Mouse (Mus musculus): ENCODE data around the gene Efnb1. TPM values are rescaled to one million over a fixed set of nuclear protein-coding genes. Genes with fewer than 3 reads are reported as not detected.
A peak's percentile ranks its signal among the peaks of the same experiment; 100 is the strongest.
"Not testable (repeated sequence)": the region's sequence is repeated elsewhere in the genome, so short reads cannot be mapped to it uniquely, and the experiment has no call there.

Gene Efnb1
- polyA plus RNA-seq (2015; fragmentation: Nextera tagmentation; extraction: Ambion mirVana), result 28.9 and 29.5 TPM in 2 replicates

DNA sequence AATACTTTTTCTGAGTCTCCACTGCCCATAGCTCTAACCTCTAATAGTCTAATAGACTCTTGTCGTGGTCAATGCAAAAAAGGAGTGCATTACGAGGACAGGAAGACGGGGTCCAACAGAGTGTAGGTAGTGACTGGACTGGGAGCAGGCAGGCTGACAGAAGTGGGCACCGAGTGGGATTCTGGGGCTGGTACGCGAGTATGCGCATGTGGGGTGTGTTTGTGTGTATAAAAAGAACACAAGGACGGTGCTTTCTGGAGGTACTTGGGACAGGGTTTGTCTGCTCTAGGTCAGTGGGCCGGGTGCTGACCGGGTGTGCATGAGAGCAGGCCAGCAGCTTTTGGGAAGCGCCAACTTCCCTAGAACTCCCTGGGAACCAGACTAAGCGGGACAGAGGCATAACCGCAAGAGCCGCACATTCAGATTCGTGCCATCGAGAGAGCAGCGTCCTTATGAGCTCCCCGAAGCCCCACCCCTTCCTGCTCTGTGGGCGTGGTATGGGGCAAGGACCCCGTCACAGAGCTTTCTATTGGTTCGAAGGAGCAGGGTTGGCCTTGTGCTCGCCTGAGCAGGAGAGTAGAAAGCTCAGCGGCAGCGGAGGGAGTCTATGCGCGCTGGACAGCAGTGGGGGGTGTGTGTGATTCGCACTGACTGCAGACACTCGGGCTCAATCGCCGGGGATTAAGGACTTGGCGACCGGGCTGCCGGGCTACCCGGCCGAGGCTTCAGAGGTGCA lies at the start of gene Efnb1:
Gene Efnb1, plus strand, starts transcription at position 608 of the 736 bp plus-strand sequence.
- 33% methylated on average over 35 of the region's 35 CpGs for WGBS
- Histone ChIP-seq H3K27ac (replicated peaks) (peak within 1 kb of the TSS; percentile 74), H3K27me3 (0 out of 2 replicates have a peak, but pooled peaks cover 2% of the 10 kb centered on the region), H3K4me1 (replicated peaks) (peaks cover 20% of the 10 kb centered on the region), H3K4me3 (peak within 1 kb of the TSS; percentile 67), H3K9ac (peak within 1 kb of the TSS; percentile 69), H3K36me3 (no peaks in the 10 kb centered on the region), H3K4me2 (peak within 1 kb of the TSS; percentile 74), H3K9me3 (no peaks in the 10 kb centered on the region)
- ATAC-seq (ENCODE audit: low FRiP score, low read depth), result peak; percentile 95

DNA sequence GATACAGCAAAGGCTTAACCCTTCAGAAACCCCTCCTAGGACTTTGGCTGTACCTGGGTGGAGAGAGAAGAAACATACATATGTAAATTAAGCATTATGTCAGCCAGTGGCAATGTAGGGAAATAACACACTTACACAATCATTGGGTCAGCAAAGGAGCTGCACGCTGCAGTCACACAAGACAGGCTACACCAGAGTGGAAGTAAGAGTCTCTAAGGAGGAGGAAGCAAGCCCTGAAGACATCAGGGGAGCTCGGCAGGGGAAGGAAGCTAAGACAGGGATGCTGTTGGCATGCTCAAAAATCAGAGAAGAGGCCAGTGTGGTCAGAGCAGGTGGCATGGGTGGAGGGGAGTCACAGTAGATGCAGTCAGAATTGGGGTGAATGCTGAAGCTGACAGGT lies 43.2 kb upstream of the Efnb1 start:
- Histone ChIP-seq H3K4me3 (no peak overlapping the region), H3K36me3 (no peaks in the 10 kb centered on the region), H3K27me3 (0 out of 2 replicates have a peak, but pooled peaks cover 2% of the 10 kb centered on the region), H3K4me1 (replicated peaks) (no peaks in the 10 kb centered on the region), H3K9me3 (no peaks in the 10 kb centered on the region), H3K9ac (no peak overlapping the region), H3K4me2 (no peak overlapping the region), H3K27ac (replicated peaks) (no peak overlapping the region)
- ATAC-seq (ENCODE audit: low FRiP score, low read depth), result no peak
- 71% methylated on average over 2 of the region's 2 CpGs for WGBS

DNA sequence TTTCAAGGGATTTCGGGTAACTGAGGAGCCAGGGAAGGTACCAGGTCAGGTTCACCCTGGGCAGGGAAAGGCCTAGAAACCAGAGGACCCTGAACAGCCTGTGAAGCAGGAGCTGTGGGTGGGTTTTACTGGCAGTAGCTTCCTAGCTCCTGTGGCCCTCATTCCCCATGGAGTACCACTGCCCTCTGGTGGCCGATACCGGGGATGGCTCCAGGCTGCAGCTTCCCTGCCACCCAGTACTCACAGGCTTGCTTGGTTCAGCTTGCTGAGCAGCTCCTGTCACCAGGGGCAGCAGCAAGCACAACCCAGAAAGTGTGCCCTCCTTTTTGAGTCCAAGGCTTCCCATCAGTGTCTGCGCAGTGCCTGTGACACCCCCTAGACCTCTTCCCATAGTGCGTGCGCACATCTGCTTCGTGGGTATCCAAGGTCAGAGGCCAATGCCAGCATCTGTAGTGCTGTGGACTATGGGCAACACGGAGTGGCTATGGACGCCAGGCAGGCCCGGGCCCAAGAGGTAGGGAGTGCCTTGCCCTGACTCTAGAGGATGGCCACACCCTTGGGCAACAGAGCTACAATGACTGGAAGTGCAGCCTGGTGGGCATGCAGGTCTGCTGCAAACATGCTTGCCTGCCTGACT lies 24.7 kb upstream of the Efnb1 start:
- not testable (repeated sequence) for H3K4me2 ChIP-seq; H3K27me3 ChIP-seq; H3K36me3 ChIP-seq; H3K4me1 ChIP-seq (replicated peaks); H3K4me3 ChIP-seq; H3K9ac ChIP-seq; H3K27ac ChIP-seq (replicated peaks); H3K9me3 ChIP-seq
- ATAC-seq (ENCODE audit: low FRiP score, low read depth), result peak; percentile 27; the same call in 1 of the 2 replicates
- WGBS, result 75% methylated on average over 7 of the region's 10 CpGs

DNA sequence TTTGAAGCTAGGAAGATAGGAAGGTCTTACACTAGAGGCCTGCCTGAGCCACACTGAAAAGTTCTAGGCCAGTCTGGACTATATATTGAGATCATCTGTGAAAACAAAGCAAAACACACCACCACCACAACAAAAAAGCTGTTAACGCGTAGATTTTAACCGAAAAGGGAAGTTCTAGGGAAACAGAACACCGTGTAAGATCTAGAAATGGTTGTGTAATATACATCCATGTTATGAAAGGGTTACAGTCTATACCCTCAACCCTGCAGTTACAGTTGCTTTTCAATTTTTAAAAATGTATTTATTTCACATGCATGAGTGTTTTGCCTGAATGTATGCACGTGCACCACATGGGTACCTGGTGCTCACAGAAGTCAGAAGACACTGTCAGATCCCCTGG lies 16.4 kb upstream of the Efnb1 start:
- Histone ChIP-seq H3K36me3 (no peaks in the 10 kb centered on the region), H3K4me2 (no peak overlapping the region), H3K9ac (no peak overlapping the region), H3K27me3 (no peaks in the 10 kb centered on the region), H3K27ac (replicated peaks) (no peak overlapping the region), H3K4me1 (replicated peaks) (no peaks in the 10 kb centered on the region), H3K9me3 (no peaks in the 10 kb centered on the region), H3K4me3 (no peak overlapping the region)
- WGBS, result 88% methylated on average over 5 of the region's 5 CpGs
- ATAC-seq (ENCODE audit: low FRiP score, low read depth), result no peak

DNA sequence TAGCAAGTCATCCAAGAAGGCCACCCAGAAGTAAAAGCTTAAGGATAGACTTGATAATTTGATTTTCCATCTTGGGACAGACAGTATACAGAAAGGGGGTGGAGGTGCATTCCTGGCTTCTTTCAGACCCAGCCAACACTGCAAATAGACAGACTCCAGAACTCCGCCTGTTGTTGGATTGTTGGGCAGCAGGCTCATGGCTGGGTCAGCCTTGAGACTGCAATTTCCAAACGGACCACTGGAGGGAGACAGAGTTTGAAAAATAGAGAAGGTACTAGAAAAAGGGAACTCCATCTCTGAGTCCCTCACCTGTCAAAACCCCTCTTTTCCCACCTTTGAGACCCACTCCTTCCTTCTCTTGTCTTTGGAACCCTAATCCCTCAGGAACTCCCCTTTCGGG lies 5.9 kb upstream of the Efnb1 start:
- WGBS, result 35% methylated on average over 3 of the region's 3 CpGs
- no peaks in the 10 kb centered on the region for H3K9me3 ChIP-seq
- 0 out of 2 replicates have a peak, but pooled peaks cover 2% of the 10 kb centered on the region for H3K27me3 ChIP-seq
- H3K4me2 ChIP-seq, result no peak overlapping the region
- 0 out of 2 replicates have a peak, but pooled peaks cover under 1% of the 10 kb centered on the region for H3K4me1 ChIP-seq (replicated peaks)
- ATAC-seq (ENCODE audit: low FRiP score, low read depth), result peak; percentile 16; the same call in 1 of the 2 replicates
- H3K36me3 ChIP-seq, result no peaks in the 10 kb centered on the region
- no peak overlapping the region for H3K27ac ChIP-seq (replicated peaks)
- H3K9ac ChIP-seq, result no peak overlapping the region
- no peak overlapping the region for H3K4me3 ChIP-seq

DNA sequence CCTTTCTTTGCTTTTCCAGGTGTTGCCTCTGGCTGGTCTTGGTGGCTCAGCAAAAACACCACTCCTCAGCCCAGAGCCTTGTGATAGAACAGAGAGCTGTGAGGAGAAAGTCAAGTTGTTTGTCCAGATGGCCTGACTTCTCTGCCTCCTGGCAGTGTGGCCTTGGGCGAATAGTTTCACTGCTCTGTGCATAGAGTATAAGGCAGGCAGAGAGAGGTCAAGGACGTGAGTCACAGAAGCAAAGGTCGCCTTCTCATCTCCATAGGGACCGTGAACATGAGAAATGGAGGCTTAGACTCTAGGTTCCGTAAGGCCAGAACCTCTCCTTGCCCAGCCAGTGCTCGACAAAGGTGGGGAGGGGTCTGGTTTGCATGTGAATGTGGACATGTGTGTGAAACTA lies 3.4 kb upstream of the Efnb1 start:
- 0 out of 2 replicates have a peak, but pooled peaks cover 6% of the 10 kb centered on the region for H3K4me1 ChIP-seq (replicated peaks)
- no peaks in the 10 kb centered on the region for H3K36me3 ChIP-seq
- no peak overlapping the region for H3K4me3 ChIP-seq
- 0 out of 2 replicates have a peak, but pooled peaks cover 2% of the 10 kb centered on the region for H3K27me3 ChIP-seq
- 67% methylated on average over 6 of the region's 6 CpGs for WGBS
- H3K9me3 ChIP-seq, result no peaks in the 10 kb centered on the region
- no peak for ATAC-seq (ENCODE audit: low FRiP score, low read depth)
- no peak overlapping the region for H3K4me2 ChIP-seq
- H3K9ac ChIP-seq, result no peak overlapping the region
- H3K27ac ChIP-seq (replicated peaks), result no peak overlapping the region

DNA sequence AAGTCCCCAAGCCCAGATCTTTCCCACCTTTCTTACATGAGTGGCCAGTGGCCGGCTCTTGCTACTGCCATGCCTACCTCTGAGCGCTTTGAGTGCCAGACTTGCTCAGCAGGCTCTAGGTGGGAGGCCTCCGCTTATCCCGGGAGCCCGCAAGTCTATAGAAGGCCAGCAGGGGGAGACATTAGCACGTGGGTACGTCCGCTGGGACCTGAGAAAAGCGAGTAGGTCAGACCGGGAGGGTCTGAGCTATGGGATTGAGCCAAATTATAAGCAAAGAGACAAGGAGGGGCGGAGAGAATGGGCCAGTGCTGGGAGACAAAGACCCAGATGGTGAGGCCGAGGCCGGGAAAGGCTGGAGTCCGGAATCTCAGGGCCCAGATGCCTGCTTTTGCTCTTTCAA lies 1.0 kb upstream of the Efnb1 start:
- WGBS, result 22% methylated on average over 14 of the region's 14 CpGs
- H3K27me3 ChIP-seq, result 0 out of 2 replicates have a peak, but pooled peaks cover 2% of the 10 kb centered on the region
- peak overlapping the region; percentile 67 for H3K4me3 ChIP-seq
- peaks cover 12% of the 10 kb centered on the region for H3K4me1 ChIP-seq (replicated peaks)
- H3K36me3 ChIP-seq, result no peaks in the 10 kb centered on the region
- ATAC-seq (ENCODE audit: low FRiP score, low read depth), result peak; percentile 42
- H3K9me3 ChIP-seq, result no peaks in the 10 kb centered on the region
- no peak overlapping the region for H3K9ac ChIP-seq
- H3K27ac ChIP-seq (replicated peaks), result peak overlapping the region; percentile 72; the same call in 1 of the 2 replicates
- peak overlapping the region; percentile 74 for H3K4me2 ChIP-seq

DNA sequence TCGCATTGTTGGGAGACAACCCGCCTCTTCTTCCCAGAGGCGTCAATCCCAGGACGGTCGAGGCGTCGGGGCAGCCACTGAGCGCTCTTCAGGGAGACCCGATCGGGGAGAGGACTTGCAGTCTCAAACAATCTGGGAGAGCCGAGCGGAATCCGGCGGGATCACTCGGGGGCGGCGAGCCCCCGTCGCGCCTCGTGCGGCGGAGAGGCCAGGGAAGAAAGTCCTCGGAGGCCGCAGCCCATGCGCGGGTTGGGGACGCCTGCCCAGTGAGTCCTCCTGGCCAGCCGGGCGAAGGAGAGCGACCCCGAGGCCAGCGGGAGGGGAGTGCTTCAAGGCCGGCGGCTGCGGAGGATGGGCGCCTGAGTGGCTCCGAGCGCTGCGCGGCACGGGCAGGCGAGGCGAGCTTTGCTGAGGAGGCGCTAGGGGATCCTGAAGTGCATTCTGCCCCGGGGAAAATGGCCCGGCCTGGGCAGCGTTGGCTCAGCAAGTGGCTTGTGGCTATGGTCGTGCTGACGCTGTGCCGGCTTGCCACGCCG lies 569 bp downstream of the Efnb1 start:
- no peaks in the 10 kb centered on the region for H3K9me3 ChIP-seq
- H3K4me1 ChIP-seq (replicated peaks), result peaks cover 28% of the 10 kb centered on the region
- no peak for ATAC-seq (ENCODE audit: low FRiP score, low read depth)
- H3K36me3 ChIP-seq, result no peaks in the 10 kb centered on the region
- 0 out of 2 replicates have a peak, but pooled peaks cover 2% of the 10 kb centered on the region for H3K27me3 ChIP-seq
- peak overlapping the region; percentile 69 for H3K9ac ChIP-seq
- H3K4me2 ChIP-seq, result peak overlapping the region; percentile 74
- 24% methylated on average over 52 of the region's 53 CpGs for WGBS
- H3K27ac ChIP-seq (replicated peaks), result peak overlapping the region; percentile 74
- H3K4me3 ChIP-seq, result peak overlapping the region; percentile 67

DNA sequence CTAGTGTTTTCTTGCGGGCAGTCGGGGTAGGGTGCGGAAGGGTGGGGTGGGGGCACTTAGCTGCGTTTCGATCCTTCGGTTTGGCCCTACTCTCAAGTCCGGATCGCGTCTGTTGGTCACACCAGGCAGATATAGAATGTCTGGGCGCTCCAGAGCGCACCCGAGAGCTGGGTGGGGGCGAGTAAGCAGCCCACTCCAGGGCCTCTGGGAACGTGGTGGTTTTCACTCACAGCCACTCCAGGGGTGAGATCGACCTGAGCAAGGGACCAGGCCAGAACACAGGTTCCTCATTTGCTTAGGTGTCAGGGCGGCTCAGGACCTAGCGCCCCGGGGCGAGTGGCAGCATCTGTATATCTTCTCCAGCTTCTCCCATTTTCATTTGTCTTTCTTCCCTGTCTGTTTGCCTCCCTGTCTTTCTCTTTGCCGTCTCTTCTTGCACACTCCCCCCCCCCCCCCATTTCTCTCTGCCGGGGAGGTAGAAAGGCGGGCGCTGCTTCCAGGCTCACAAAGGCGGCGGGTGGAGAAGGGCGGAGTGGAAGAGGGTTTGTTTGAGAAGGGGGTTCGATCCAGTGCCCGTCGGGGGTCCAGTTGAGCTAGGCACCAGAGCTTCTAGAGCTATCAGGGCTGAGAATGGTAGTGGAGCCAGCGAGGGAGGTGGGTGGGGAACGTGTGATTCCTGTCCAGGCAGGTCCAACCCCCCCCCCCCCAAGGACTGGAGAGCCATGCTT lies 1.4 kb downstream of the Efnb1 start:
- Histone ChIP-seq H3K9me3 (no peaks in the 10 kb centered on the region), H3K4me3 (peak overlapping the region; percentile 67), H3K36me3 (no peaks in the 10 kb centered on the region), H3K27ac (replicated peaks) (peak overlapping the region; percentile 74), H3K4me1 (replicated peaks) (peaks cover 36% of the 10 kb centered on the region), H3K27me3 (0 out of 2 replicates have a peak, but pooled peaks cover 2% of the 10 kb centered on the region), H3K4me2 (peak overlapping the region; percentile 74), H3K9ac (peak overlapping the region; percentile 69)
- 29% methylated on average over 27 of the region's 31 CpGs for WGBS
- ATAC-seq (ENCODE audit: low FRiP score, low read depth), result no peak

DNA sequence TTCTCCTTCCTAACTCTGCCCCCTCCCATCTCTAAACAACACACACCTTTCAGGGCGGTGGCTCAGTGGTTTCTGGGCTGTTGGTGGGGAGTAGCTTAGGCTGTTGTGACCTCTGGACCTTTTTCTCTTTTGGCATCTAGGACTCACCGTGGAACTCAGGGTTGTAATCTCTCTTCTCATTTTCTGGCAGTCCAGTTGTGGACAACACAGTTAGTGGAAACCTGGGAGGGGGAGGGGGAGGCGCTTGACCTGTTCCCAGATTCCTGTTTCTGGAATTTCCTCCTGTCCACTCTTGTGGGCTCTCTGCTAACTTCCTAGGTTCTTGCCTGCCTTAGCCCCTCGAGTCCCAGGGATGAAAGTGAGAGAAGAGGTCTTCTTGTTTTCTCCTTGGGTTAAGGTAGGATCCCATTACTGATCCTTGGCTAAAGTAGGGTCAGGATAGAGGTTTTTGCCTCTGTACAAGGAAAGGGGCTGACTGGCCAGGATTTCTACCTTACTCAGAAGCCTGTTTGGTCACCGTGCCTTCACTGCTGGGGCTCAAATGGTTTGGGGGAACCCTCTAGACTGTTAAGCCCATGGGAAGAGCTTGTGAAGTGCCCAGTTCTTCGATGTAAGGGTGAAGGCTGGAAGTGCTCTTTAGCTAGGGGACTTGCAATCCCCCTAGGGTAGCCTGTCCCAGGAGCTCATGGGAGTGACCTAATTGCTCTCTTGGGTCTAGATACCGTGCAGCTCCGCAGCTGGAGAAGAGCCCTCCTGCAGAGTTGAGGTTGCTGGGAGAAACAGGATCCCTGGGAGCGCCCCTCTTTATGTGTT lies 2.2 kb downstream of the Efnb1 start:
- Histone ChIP-seq H3K9ac (peak overlapping the region; percentile 69), H3K27ac (replicated peaks) (peak overlapping the region; percentile 74; the same call in 1 of the 2 replicates), H3K4me2 (peak overlapping the region; percentile 74), H3K9me3 (no peaks in the 10 kb centered on the region), H3K4me1 (replicated peaks) (peaks cover 39% of the 10 kb centered on the region), H3K4me3 (peak overlapping the region; percentile 67), H3K36me3 (no peaks in the 10 kb centered on the region), H3K27me3 (no peaks in the 10 kb centered on the region)
- WGBS, result 27% methylated on average over 9 of the region's 9 CpGs
- ATAC-seq (ENCODE audit: low FRiP score, low read depth), result no peak

DNA sequence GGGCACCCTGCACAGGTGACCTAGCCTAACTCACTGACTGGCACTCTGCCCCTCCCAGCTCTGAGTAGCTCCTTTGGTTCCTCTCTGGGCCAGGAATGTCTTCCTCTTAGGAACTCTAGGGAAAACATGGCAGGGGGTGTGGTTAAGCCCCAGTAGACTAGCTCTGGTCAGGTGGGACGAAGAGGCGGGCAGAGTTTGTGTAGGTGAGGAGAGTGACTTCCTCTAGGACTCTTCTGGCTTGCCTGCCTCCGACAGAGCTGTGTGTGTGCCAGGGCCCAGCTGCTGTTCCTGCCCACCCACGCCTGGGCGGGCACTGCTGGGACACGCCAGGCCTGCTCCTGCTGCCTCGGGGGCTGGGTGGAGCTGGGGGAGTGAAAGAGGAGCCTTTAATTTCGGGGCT lies 5.1 kb downstream of the Efnb1 start:
- Histone ChIP-seq H3K36me3 (no peaks in the 10 kb centered on the region), H3K9ac (no peak overlapping the region), H3K4me1 (replicated peaks) (peaks cover 33% of the 10 kb centered on the region), H3K4me3 (0 out of 2 replicates have a peak overlapping the region, but pooled peaks have one; percentile 67), H3K4me2 (peak overlapping the region; percentile 74), H3K27me3 (no peaks in the 10 kb centered on the region), H3K9me3 (no peaks in the 10 kb centered on the region), H3K27ac (replicated peaks) (no peak overlapping the region)
- 44% methylated on average over 8 of the region's 8 CpGs for WGBS
- ATAC-seq (ENCODE audit: low FRiP score, low read depth), result no peak
